Mouse (Mus musculus): ENCODE measurements at regions not wholly inside any gene's neighbourhood (a gene's known extent, or its start where the extent isn't known, plus 50 kb on each side); places are given as distances from the start of the nearest gene placed in this dataset.

DNA sequence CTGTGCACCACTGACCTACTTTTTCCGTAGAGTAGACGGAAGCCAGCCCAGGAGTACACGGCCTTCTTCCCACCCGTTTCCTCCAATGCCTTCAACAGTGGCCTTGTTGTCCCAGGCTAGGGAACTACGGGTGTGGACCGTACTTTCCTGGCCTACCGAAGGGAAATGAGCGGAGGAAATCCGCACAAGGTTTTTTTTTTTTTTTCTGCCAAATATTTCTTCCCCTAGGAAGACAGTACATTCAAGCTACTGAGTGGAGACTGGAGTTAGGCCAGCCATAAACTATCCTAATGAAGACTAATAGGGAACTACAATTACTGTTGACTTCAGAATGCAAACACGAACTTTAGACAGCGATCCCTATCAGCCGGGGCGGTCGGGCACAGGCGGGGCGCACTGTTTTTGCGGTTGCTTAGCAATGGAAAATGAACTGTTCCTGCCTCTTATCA, 177.3 kb downstream of the Ttc8 start:
- no peak for DNase-seq

- DNase-seq: no peak
These were observed 179.5 kb downstream of the Ttc8 start for GRCm38 (mm10) chr12:99099881-99100280.

DNA sequence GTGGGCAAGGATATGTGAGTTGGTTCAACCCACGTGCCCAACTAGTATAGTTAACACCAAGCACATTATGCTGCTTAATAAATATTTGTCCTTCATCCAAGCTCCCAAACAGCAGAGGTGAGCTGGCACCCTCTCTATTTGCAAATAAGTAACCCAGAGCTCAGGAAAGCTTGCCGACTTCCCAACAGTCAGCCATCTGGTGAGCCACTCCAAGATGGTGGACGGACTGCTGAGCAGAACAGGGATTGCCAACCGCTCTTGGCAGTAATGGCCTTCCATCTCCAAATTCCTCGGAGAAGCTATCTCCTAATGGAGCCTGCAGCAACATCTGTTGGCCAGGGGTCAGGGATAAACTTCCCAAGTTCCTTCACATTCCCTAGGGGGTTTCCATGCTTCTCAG, 188.2 kb downstream of the Ttc8 start:
- DNase-seq: no peak

GRCm38 (mm10) chr12:99113781-99114180, 193.4 kb downstream of the Ttc8 start:
- DNase-seq: no peak

DNA sequence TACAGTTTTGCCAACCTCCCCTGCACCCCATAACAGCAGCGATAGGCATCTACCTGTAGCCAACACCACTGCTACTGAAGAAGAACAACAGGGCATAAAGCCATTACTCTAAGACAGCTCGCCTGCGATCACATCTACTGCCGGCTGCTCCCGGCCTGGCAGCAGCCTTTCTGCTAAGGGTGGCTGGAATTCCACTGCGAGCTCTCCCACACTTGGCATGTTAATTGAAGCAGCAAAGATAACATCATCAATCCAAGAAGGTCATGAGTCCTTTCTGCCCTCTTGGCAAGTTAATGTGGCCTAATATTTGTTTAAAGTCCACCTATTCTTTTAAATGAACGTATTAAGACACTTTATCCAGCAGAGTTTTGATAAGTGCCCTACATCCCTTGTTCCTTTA, 196.1 kb downstream of the Ttc8 start:
- DNase-seq: no peak

DNA sequence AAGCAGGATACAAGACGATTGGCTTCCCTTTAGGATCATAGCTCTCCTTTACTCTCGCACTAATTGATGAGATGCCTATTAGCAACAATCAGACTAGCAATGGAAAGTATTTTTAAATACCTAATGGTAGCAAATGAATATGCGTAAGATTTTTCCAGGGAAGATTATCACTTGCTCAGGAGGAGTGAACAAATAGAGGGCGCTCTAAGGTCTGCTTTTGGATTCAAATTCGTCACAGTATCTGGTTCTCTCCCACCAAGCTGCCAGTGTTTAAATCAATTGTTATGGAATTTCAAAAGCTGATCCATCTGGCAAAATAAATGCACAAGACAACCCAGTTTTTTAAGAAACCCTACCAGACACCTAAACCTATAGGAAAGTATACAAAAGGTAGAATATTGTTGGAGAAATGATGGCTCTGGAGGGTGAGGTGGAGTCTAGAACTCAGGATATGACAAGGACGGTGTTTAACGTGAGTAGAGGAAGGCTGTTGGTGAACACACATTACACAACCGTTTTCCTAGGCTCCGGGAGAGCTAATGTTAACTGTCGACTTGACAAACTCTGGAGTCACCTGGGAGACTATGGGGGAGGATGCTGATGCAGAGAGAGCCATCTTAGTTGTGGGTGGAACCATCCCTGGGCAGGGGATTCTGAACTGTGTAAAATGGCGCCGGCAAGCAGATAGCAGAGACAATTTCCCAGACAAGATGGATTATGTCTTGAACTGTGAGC, 198.2 kb downstream of the Ttc8 start:
- DNase-seq: no peak

- no peak for DNase-seq
These were observed 199.6 kb downstream of the Ttc8 start for GRCm38 (mm10) chr12:99119966-99120365.

GRCm38 (mm10) chr12:99123611-99124495, 203.5 kb downstream of the Ttc8 start:
- peak; percentile 8 for DNase-seq

DNA sequence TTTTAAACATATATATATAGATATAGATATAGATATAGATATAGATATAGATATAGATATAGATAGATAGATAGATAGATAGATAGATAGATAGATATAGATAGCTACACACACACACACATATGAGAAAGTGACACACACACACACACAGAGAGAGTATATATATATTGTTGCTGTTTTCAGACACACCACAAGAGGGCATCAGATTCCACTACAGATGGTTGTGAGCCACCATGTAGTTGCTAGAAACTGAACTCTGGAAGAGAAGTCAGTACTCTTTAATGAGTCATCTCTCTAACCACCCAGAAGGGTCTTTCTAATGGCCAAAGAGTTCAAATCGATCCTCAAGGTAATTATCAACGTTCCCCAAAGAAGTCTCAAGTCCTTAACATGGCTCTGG, 205.8 kb downstream of the Ttc8 start:
- no peak for DNase-seq
